Mouse (Mus musculus) myocyte (in vitro differentiated cells): ENCODE measurements around the gene Pex11a.

ENCODE experiments used
- CEBPB ChIP-seq: IDR thresholded peaks from 2 replicates; pipeline ENCODE4 v1.6.1; 2011; ENCODE audit warnings: mild to moderate bottlenecking, moderate library complexity; ENCODE audit not compliant: poor library complexity, insufficient read depth, severe bottlenecking
- E2F4 ChIP-seq: IDR thresholded peaks from one replicate; pipeline ENCODE4 v1.6.1; 2011; ENCODE audit warnings: mild to moderate bottlenecking, control low read depth, moderate library complexity; ENCODE audit not compliant: insufficient read depth
- POLR2A ChIP-seq: IDR thresholded peaks from one replicate; pipeline ENCODE4 v1.6.1; 2011; ENCODE audit warnings: low read depth, mild to moderate bottlenecking, control low read depth, moderate library complexity; ENCODE audit not compliant: insufficient read length
- POLR2AphosphoS2 ChIP-seq: IDR thresholded peaks from one replicate; pipeline ENCODE4 v1.6.1; 2011; ENCODE audit warnings: low read depth, control low read depth; ENCODE audit not compliant: insufficient read length
- REST ChIP-seq: IDR thresholded peaks from one replicate; pipeline ENCODE4 v1.6.1; 2011; ENCODE audit warnings: mild to moderate bottlenecking, control low read depth, moderate library complexity; ENCODE audit not compliant: insufficient read depth, insufficient read length
- USF1 ChIP-seq: IDR thresholded peaks from one replicate; pipeline ENCODE4 v1.6.1; 2011; ENCODE audit warnings: low read depth, mild to moderate bottlenecking, control low read depth, moderate library complexity

DNA sequence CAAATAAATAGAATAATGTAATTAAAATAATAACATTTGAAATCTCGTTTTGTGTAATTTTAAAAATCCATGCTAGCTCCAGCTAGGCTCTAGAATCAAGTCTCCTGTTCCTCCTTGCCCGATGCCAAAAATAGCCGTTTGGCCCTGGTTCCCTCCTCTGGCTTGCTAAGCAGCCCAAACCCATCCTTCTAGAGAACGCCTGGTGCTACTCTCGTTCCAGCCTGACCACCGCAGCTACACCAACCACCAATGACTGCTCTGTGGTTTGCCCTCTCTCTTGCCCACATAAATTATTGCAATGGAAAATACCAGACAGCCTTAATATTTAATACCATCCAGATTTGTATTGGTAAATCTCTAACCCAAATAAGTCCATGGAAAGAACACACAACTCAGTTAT, 4.7 kb upstream of the Pex11a start:
- TF ChIP-seq POLR2A (no peak), POLR2AphosphoS2 (no peak), USF1 (no peak), REST (no peak), CEBPB (no peak), E2F4 (no peak)
